Mouse (Mus musculus) forebrain, embryonic 14.5 days (tissue): Measurements from ENCODE around the gene Galr3. TPM values are rescaled to one million over a fixed set of nuclear protein-coding genes. Genes with fewer than 3 reads are reported as not detected.

Experiments used
- microRNA-seq: library from miRNA; unstranded; fragments of <30 nt; microRNA quantifications from one replicate; pipeline ENCODE4, GENCODE M21; 2016
- polyA plus RNA-seq: library from polyadenylated mRNA; unstranded; fragments of >200 nt; fragmentation: Nextera tagmentation; extraction: Ambion mirVana; gene quantifications from 2 replicates; pipeline ENCODE4 v1.2.1, GENCODE M21; 2014

Gene Galr3
- polyA plus RNA-seq, 1 experiment from 2014 or later: not detected

Small RNAs within 50 kb of the gene (microRNA-seq; reads per million reads assigned to microRNA genes)
- gene Mir6956: 1.5 reads per million, percentile 5 among the genes with 10 or more reads in this experiment

Other genes with a start within 250 kb of the Galr3 start
- gene Card10, start 238.8 kb upstream of the Galr3 start, polyA plus RNA-seq: 1.1 and 1.4 TPM in 2 replicates
- 5.1 and 8.0 TPM in 2 replicates for gene Cdc42ep1, start 199.3 kb upstream of the Galr3 start, polyA plus RNA-seq
- not detected in 2 replicates for gene Lgals2, start 186.4 kb upstream of the Galr3 start, polyA plus RNA-seq
- 34.8 and 46.5 TPM in 2 replicates for gene Gga1, start 164.7 kb upstream of the Galr3 start, polyA plus RNA-seq
- not detected in 2 replicates for gene Gm49510, start 142.2 kb upstream of the Galr3 start, polyA plus RNA-seq
- 4.2 and 5.8 TPM in 2 replicates for gene Sh3bp1, start 142.1 kb upstream of the Galr3 start, polyA plus RNA-seq
- 101 and 109 TPM in 2 replicates for gene Pdxp, start 128.0 kb upstream of the Galr3 start, polyA plus RNA-seq
- 89.0 and 98.0 TPM in 2 replicates for gene Lgals1, start 115.2 kb upstream of the Galr3 start, polyA plus RNA-seq
- 63.4 and 73.8 TPM in 2 replicates for gene Nol12, start 107.0 kb upstream of the Galr3 start, polyA plus RNA-seq
- gene Triobp, start 94.2 kb upstream of the Galr3 start, polyA plus RNA-seq: 29.3 and 38.7 TPM in 2 replicates
- gene H1f0, start 13.4 kb upstream of the Galr3 start, polyA plus RNA-seq: 155 and 238 TPM in 2 replicates
- 51.3 and 53.3 TPM in 2 replicates for gene Ankrd54, start 21.0 kb downstream of the Galr3 start, polyA plus RNA-seq
- 191 and 209 TPM in 2 replicates for gene Eif3l, start 33.3 kb downstream of the Galr3 start, polyA plus RNA-seq
- 5.7 and 6.3 TPM in 2 replicates for gene Micall1, start 67.0 kb downstream of the Galr3 start, polyA plus RNA-seq
- gene Polr2f, start 99.1 kb downstream of the Galr3 start, polyA plus RNA-seq: 319 and 356 TPM in 2 replicates
- gene 1700088E04Rik, start 99.4 kb downstream of the Galr3 start, polyA plus RNA-seq: 14.8 and 17.1 TPM in 2 replicates
- 0.89 and 1.9 TPM in 2 replicates for gene Sox10, start 123.4 kb downstream of the Galr3 start, polyA plus RNA-seq
- 36.9 and 45.3 TPM in 2 replicates for gene Pick1, start 187.3 kb downstream of the Galr3 start, polyA plus RNA-seq
- 0.69 and 0.98 TPM in 2 replicates for gene Gm49486, start 187.5 kb downstream of the Galr3 start, polyA plus RNA-seq
- 0.60 and 0.83 TPM in 2 replicates for gene Slc16a8, start 212.9 kb downstream of the Galr3 start, polyA plus RNA-seq
- gene Baiap2l2, start 243.7 kb downstream of the Galr3 start, polyA plus RNA-seq: 1.4 and 2.6 TPM in 2 replicates